Mouse (Mus musculus) cortical plate, adult 2 months (tissue): ENCODE results near the gene Zfp800.

Source experiments
- CTCF ChIP-seq: fragments of 200-500 bp; IDR thresholded peaks from 2 replicates; pipeline ENCODE4 v1.5.1; 2011; ENCODE audit warnings: mild to moderate bottlenecking, control low read depth, low read length; ENCODE audit not compliant: insufficient read depth; ENCODE audit errors: extremely low read depth
- POLR2A ChIP-seq: fragments of 200-500 bp; IDR thresholded peaks from 2 replicates; pipeline ENCODE4 v1.6.1; 2011; ENCODE audit warnings: mild to moderate bottlenecking, low read length, control low read depth; ENCODE audit not compliant: insufficient read depth; ENCODE audit errors: extremely low read depth

DNA sequence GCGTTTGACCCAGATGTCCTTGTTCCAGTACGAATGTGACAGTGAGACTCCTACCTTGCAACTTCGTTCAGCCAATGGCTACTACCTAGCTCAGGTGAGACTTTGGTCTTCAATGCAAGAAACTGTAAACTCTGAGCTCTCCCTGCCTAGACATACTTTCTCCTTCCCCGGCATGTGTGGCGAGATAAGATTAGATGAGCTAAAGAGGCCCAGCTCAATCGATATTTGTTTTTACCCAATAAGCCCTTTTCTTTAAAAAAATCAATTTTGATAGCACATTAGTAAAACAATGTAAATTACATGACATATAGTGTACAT lies 33.7 kb upstream of the Zfp800 start:
- TF ChIP-seq CTCF (no peak), POLR2A (no peak)
